Mouse (Mus musculus): ENCODE data around the gene Cib4. TPM values are rescaled to one million over a fixed set of nuclear protein-coding genes. Genes with fewer than 3 reads are reported as not detected.

The Cib4 gene
- polyA plus RNA-seq, 1 experiment from 2014 or later: not detected

GRCm38 (mm10) chr5:30587101-30587500 lies 41.5 kb upstream of the Cib4 start:
- Histone ChIP-seq H3K4me2 (ENCODE audit: low read depth, low read length) (no peak overlapping the region), H3K27ac (ENCODE audit: low read depth) (no peak overlapping the region), H3K27me3 (ENCODE audit: insufficient read depth, low read length) (peaks cover 48% of the 10 kb centered on the region), H3K36me3 (replicated peaks; ENCODE audit: insufficient read depth, low read length) (no peaks in the 10 kb centered on the region), H3K4me3 (ENCODE audit: low read depth, low read length) (no peak overlapping the region), H3K9ac (replicated peaks) (no peak overlapping the region), H3K9me3 (ENCODE audit: low read length) (no peaks in the 10 kb centered on the region), H3K4me1 (ENCODE audit: insufficient read depth) (peaks cover 9% of the 10 kb centered on the region)
- TF ChIP-seq CTCF (IDR thresholded peaks at IDR 0.05; ENCODE audit: low read depth): no peak
- TF ChIP-seq EP300 (IDR thresholded peaks at IDR 0.05; ENCODE audit: low read depth): no peak
- ATAC-seq (no peak), DNase-seq (no peak)
- WGBS (ENCODE audit: insufficient replicate concordance): 21% methylated on average over 2 of the region's 2 CpGs

GRCm38 (mm10) chr5:30586616-30587015 lies 41.0 kb upstream of the Cib4 start:
- WGBS (ENCODE audit: insufficient replicate concordance): 63% methylated on average over 3 of the region's 3 CpGs
- no peak for TF ChIP-seq CTCF (IDR thresholded peaks at IDR 0.05; ENCODE audit: low read depth)
- TF ChIP-seq EP300 (IDR thresholded peaks at IDR 0.05; ENCODE audit: low read depth): no peak
- no peak for ATAC-seq
- peaks cover 48% of the 10 kb centered on the region for H3K27me3 ChIP-seq (ENCODE audit: insufficient read depth, low read length)
- H3K4me1 ChIP-seq (ENCODE audit: insufficient read depth): peaks cover 9% of the 10 kb centered on the region
- H3K4me2 ChIP-seq (ENCODE audit: low read depth, low read length): no peak overlapping the region
- H3K4me3 ChIP-seq (ENCODE audit: low read depth, low read length): no peak overlapping the region
- no peaks in the 10 kb centered on the region for H3K9me3 ChIP-seq (ENCODE audit: low read length)
- no peak overlapping the region for H3K9ac ChIP-seq (replicated peaks)
- no peak for DNase-seq
- H3K27ac ChIP-seq (ENCODE audit: low read depth): no peak overlapping the region
- H3K36me3 ChIP-seq (replicated peaks; ENCODE audit: insufficient read depth, low read length): no peaks in the 10 kb centered on the region

GRCm38 (mm10) chr5:30582017-30582416 lies 36.4 kb upstream of the Cib4 start:
- DNase-seq: no peak
- Histone ChIP-seq H3K36me3 (replicated peaks; ENCODE audit: insufficient read depth, low read length) (no peaks in the 10 kb centered on the region), H3K9ac (replicated peaks) (no peak overlapping the region), H3K4me3 (ENCODE audit: low read depth, low read length) (no peak overlapping the region), H3K4me2 (ENCODE audit: low read depth, low read length) (no peak overlapping the region), H3K4me1 (ENCODE audit: insufficient read depth) (no peaks in the 10 kb centered on the region), H3K9me3 (ENCODE audit: low read length) (no peaks in the 10 kb centered on the region), H3K27me3 (ENCODE audit: insufficient read depth, low read length) (peaks cover 14% of the 10 kb centered on the region; the same call in 1 of the 2 replicates), H3K27ac (ENCODE audit: low read depth) (no peak overlapping the region)
- TF ChIP-seq EP300 (IDR thresholded peaks at IDR 0.05; ENCODE audit: low read depth): no peak
- no peak for TF ChIP-seq CTCF (IDR thresholded peaks at IDR 0.05; ENCODE audit: low read depth)
- 66% methylated on average over 5 of the region's 5 CpGs for WGBS (ENCODE audit: insufficient replicate concordance)
- ATAC-seq: no peak

DNA sequence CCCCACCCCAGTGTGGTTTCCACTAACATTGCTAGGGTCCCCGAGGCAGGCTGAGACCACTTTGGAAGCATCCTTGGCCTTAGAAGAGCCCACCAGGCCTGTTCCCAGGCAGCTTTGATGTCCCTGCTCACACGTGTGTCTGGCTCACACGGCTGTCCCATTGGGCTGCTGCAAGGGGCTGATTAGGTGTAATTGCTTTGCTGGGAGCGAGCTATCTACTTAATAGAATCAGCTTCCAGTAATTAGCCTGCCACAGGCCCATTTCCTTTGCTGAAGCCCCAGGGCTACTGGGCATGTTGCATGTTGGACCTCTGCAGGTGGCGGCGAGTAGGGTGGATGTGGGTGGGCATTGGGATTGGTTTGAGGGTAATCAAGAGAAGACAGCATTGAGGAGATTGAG lies 35.1 kb upstream of the Cib4 start:
- no peak overlapping the region for H3K4me2 ChIP-seq (ENCODE audit: low read depth, low read length)
- 58% methylated on average over 6 of the region's 6 CpGs for WGBS (ENCODE audit: insufficient replicate concordance)
- TF ChIP-seq EP300 (IDR thresholded peaks at IDR 0.05; ENCODE audit: low read depth) (no peak), CTCF (IDR thresholded peaks at IDR 0.05; ENCODE audit: low read depth) (no peak)
- H3K4me1 ChIP-seq (ENCODE audit: insufficient read depth): no peaks in the 10 kb centered on the region
- no peaks in the 10 kb centered on the region for H3K9me3 ChIP-seq (ENCODE audit: low read length)
- no peak for DNase-seq
- no peak overlapping the region for H3K9ac ChIP-seq (replicated peaks)
- no peak overlapping the region for H3K27ac ChIP-seq (ENCODE audit: low read depth)
- H3K27me3 ChIP-seq (ENCODE audit: insufficient read depth, low read length): 0 out of 2 replicates have a peak, but pooled peaks cover 6% of the 10 kb centered on the region
- H3K4me3 ChIP-seq (ENCODE audit: low read depth, low read length): no peak overlapping the region
- no peaks in the 10 kb centered on the region for H3K36me3 ChIP-seq (replicated peaks; ENCODE audit: insufficient read depth, low read length)
- no peak for ATAC-seq

DNA sequence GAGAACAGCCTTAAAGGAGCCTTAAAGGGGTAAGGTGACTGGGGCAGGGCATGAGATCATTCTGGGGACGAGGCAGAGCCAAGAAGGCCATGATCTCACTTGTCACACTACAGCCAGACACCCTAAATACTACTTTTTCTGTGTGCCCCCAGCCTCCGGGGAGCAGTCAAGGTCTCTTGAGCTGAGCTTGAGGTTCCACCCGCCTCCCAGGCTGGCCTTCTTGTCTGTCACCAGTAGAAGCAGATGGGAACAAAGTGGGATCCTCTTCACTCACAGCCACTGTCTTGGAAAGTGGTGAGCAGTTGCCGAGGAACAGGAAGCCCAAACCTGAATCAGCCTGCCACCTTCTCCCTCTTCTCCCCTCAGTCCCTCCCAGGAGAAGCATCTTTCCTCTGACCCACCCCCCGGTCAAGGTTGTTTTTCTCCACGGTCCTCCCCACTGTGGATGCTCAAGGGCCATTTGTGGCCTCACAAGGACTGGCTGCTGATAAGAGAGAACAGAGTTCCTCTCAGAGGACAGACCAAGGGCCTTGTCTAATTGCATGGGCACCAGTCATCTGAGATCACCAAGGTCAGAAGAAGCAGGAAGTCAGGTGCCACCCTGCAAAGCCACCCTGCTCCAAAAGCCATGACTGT lies 32.9 kb upstream of the Cib4 start:
- no peak overlapping the region for H3K27ac ChIP-seq (ENCODE audit: low read depth)
- no peak overlapping the region for H3K4me2 ChIP-seq (ENCODE audit: low read depth, low read length)
- DNase-seq: no peak
- no peaks in the 10 kb centered on the region for H3K9me3 ChIP-seq (ENCODE audit: low read length)
- TF ChIP-seq EP300 (IDR thresholded peaks at IDR 0.05; ENCODE audit: low read depth) (no peak), CTCF (IDR thresholded peaks at IDR 0.05; ENCODE audit: low read depth) (no peak)
- H3K4me3 ChIP-seq (ENCODE audit: low read depth, low read length): no peak overlapping the region
- H3K9ac ChIP-seq (replicated peaks): no peak overlapping the region
- WGBS (ENCODE audit: insufficient replicate concordance): 67% methylated on average over 6 of the region's 6 CpGs
- no peaks in the 10 kb centered on the region for H3K4me1 ChIP-seq (ENCODE audit: insufficient read depth)
- no peak for ATAC-seq
- H3K36me3 ChIP-seq (replicated peaks; ENCODE audit: insufficient read depth, low read length): no peaks in the 10 kb centered on the region
- H3K27me3 ChIP-seq (ENCODE audit: insufficient read depth, low read length): no peaks in the 10 kb centered on the region

DNA sequence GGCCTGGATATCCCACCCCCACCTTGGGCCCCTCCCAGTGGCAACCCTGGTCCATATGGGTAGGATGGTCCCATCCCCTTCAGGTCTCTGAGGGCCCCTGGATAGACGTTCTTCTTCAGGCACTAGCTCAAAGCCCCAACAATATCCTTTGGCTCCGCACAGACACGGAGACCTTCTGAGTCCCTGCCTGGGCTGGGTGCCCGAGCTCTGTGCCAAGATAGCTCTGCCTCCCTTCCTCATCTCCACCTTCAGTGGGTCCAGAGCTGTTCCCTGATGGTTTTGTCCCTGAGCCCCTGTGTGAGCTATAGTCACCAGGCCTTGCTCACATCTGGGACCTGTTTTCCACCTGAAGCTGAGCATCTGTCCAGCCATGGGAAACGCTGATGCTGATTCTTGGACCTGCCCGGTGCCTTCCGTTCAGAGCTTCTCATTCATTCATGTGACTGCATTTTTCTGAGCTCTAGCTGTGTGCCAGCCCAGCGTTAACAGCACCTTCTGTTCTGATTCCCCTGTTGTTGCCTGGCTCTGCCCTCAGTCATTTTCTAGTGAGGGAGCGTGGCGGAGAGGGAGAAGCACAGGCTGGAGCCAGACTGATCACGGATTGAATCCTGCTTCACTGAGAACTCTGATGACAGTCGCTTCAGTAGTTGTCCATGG lies 32.1 kb upstream of the Cib4 start:
- no peak for TF ChIP-seq CTCF (IDR thresholded peaks at IDR 0.05; ENCODE audit: low read depth)
- no peak for TF ChIP-seq EP300 (IDR thresholded peaks at IDR 0.05; ENCODE audit: low read depth)
- no peak overlapping the region for H3K4me2 ChIP-seq (ENCODE audit: low read depth, low read length)
- no peaks in the 10 kb centered on the region for H3K36me3 ChIP-seq (replicated peaks; ENCODE audit: insufficient read depth, low read length)
- H3K9ac ChIP-seq (replicated peaks): no peak overlapping the region
- no peak overlapping the region for H3K4me3 ChIP-seq (ENCODE audit: low read depth, low read length)
- H3K27ac ChIP-seq (ENCODE audit: low read depth): no peak overlapping the region
- no peaks in the 10 kb centered on the region for H3K9me3 ChIP-seq (ENCODE audit: low read length)
- DNase-seq: no peak
- no peaks in the 10 kb centered on the region for H3K27me3 ChIP-seq (ENCODE audit: insufficient read depth, low read length)
- H3K4me1 ChIP-seq (ENCODE audit: insufficient read depth): no peaks in the 10 kb centered on the region
- WGBS (ENCODE audit: insufficient replicate concordance): 74% methylated on average over 12 of the region's 12 CpGs
- ATAC-seq: no peak
